Mouse (Mus musculus): ENCODE measurements around the gene Esyt2.

Esyt2 gene

GRCm38 (mm10) chr12:116280149-116280652 is 795 bp upstream of the Esyt2 start:
- DNase-seq (ENCODE audit: low spot score in 2 of 2): no peak

- DNase-seq (ENCODE audit: low spot score in 2 of 2): peak in 1 of 2 experiments; percentile 38
These were observed 658 bp downstream of the Esyt2 start for GRCm38 (mm10) chr12:116281427-116282281.

- no peak for DNase-seq (ENCODE audit: low spot score in 2 of 2)
These were observed 1.9 kb downstream of the Esyt2 start for GRCm38 (mm10) chr12:116282856-116283255.

GRCm38 (mm10) chr12:116283511-116283910 is 2.5 kb downstream of the Esyt2 start:
- DNase-seq (ENCODE audit: low spot score in 2 of 2): no peak

- DNase-seq (ENCODE audit: low spot score in 2 of 2): no peak
These were observed 12.2 kb downstream of the Esyt2 start for GRCm38 (mm10) chr12:116293185-116293584.

- no peak for DNase-seq (ENCODE audit: low spot score in 2 of 2)
These were observed 12.8 kb downstream of the Esyt2 start for GRCm38 (mm10) chr12:116293599-116294292.

- DNase-seq (ENCODE audit: low spot score in 2 of 2): no peak
These were observed 18.9 kb downstream of the Esyt2 start for GRCm38 (mm10) chr12:116299906-116300305.

GRCm38 (mm10) chr12:116302181-116302580 is 21.2 kb downstream of the Esyt2 start:
- DNase-seq (ENCODE audit: low spot score in 2 of 2): no peak

- DNase-seq (ENCODE audit: low spot score in 2 of 2): no peak
These were observed 25.0 kb downstream of the Esyt2 start for GRCm38 (mm10) chr12:116306042-116306441.

GRCm38 (mm10) chr12:116307870-116308269 is 26.9 kb downstream of the Esyt2 start:
- DNase-seq (ENCODE audit: low spot score in 2 of 2): no peak

GRCm38 (mm10) chr12:116308612-116309011 is 27.6 kb downstream of the Esyt2 start:
- DNase-seq (ENCODE audit: low spot score in 2 of 2): no peak

GRCm38 (mm10) chr12:116313816-116314215 is 32.8 kb downstream of the Esyt2 start:
- no peak for DNase-seq (ENCODE audit: low spot score in 2 of 2)

- DNase-seq (ENCODE audit: low spot score in 2 of 2): no peak
These were observed 34.5 kb downstream of the Esyt2 start for GRCm38 (mm10) chr12:116315498-116315897.

GRCm38 (mm10) chr12:116317818-116318217 is 36.8 kb downstream of the Esyt2 start:
- DNase-seq (ENCODE audit: low spot score in 2 of 2): no peak

GRCm38 (mm10) chr12:116325545-116325944 is 44.5 kb downstream of the Esyt2 start:
- DNase-seq (ENCODE audit: low spot score in 2 of 2): no peak

GRCm38 (mm10) chr12:116326159-116326558 is 45.2 kb downstream of the Esyt2 start:
- no peak for DNase-seq (ENCODE audit: low spot score in 2 of 2)

GRCm38 (mm10) chr12:116334253-116334652 is 53.3 kb downstream of the Esyt2 start:
- DNase-seq (ENCODE audit: low spot score in 2 of 2): no peak

- DNase-seq (ENCODE audit: low spot score in 2 of 2): no peak
These were observed 59.2 kb downstream of the Esyt2 start for GRCm38 (mm10) chr12:116340160-116340559.

GRCm38 (mm10) chr12:116348755-116349286 is 67.8 kb downstream of the Esyt2 start:
- DNase-seq (ENCODE audit: low spot score in 2 of 2): no peak

- DNase-seq (ENCODE audit: low spot score in 2 of 2): no peak
These were observed 68.4 kb downstream of the Esyt2 start for GRCm38 (mm10) chr12:116349376-116349775.

- no peak for DNase-seq (ENCODE audit: low spot score in 2 of 2)
These were observed 70.0 kb downstream of the Esyt2 start for GRCm38 (mm10) chr12:116351022-116351421.

- no peak for DNase-seq (ENCODE audit: low spot score in 2 of 2)
These were observed 71.4 kb downstream of the Esyt2 start for GRCm38 (mm10) chr12:116352404-116352803.

Data from spleen, postnatal 4 days (tissue).